Mouse (Mus musculus) hindbrain, embryonic 14.5 days (tissue): ENCODE results near the gene Sdhaf1. TPM values are rescaled to one million over a fixed set of nuclear protein-coding genes. Genes with fewer than 3 reads are reported as not detected.

Experiments used
- ATAC-seq: fragments of 200-750 bp; cut with Nextera tagmentation; 2 replicates; pipeline ENCODE4 v1.8.0; 2017; ENCODE audit warnings: moderate number of reproducible peaks, mild to moderate bottlenecking, moderate TSS enrichment, moderate library complexity; ENCODE audit not compliant: low FRiP score
- DNase-seq: peaks from one replicate; pipeline ENCODE4 v3.0.0-alpha.2; 2015; ENCODE audit warnings: low spot score
- H3K27ac ChIP-seq: fragments of 300-500 bp; sonication (generic); 2 replicates; pipeline ENCODE4 v1.5.1; 2014; ENCODE audit warnings: mild to moderate bottlenecking, moderate library complexity
- H3K27me3 ChIP-seq: fragments of 300-500 bp; sonication (generic); 2 replicates; pipeline ENCODE4 v1.6.1; 2014; ENCODE audit warnings: mild to moderate bottlenecking, low read length, mixed read lengths; ENCODE audit not compliant: control insufficient read depth, insufficient read depth
- H3K36me3 ChIP-seq: fragments of 300-500 bp; sonication (generic); replicated peaks from 2 replicates; pipeline ENCODE4 v1.6.1; 2014; ENCODE audit not compliant: control insufficient read depth, insufficient read depth
- H3K4me1 ChIP-seq: fragments of 300-500 bp; sonication (generic); replicated peaks from 2 replicates; pipeline ENCODE4 v1.6.1; 2014; ENCODE audit warnings: antibody characterized with exemption, low read length, mixed read lengths; ENCODE audit not compliant: control insufficient read depth, insufficient read depth
- H3K4me2 ChIP-seq: fragments of 300-500 bp; sonication (generic); replicated peaks from 2 replicates; pipeline ENCODE4 v1.6.1; 2014; ENCODE audit warnings: mild to moderate bottlenecking, moderate library complexity
- H3K4me3 ChIP-seq: fragments of 300-500 bp; sonication (generic); replicated peaks from 2 replicates; pipeline ENCODE4 v1.5.1; 2014; ENCODE audit warnings: mild to moderate bottlenecking, low read length
- H3K9ac ChIP-seq: fragments of 300-500 bp; sonication (generic); 2 replicates; pipeline ENCODE4 v1.6.1; 2014
- H3K9me3 ChIP-seq: fragments of 300-500 bp; sonication (generic); 2 replicates; pipeline ENCODE4 v1.6.1; 2016; ENCODE audit warnings: low read length; ENCODE audit not compliant: control insufficient read depth
- WGBS: fragments of 180-500 bp; shearing (Covaris S2); extraction: QIAGEN DNeasy Blood & Tissue Kit; methylation state at CpG from one replicate; pipeline ENCODE4 v1.1.7; 2014; 5-methylcytosine and 5-hydroxymethylcytosine counted together
- polyA plus RNA-seq: library from polyadenylated mRNA; unstranded; fragments of >200 nt; fragmentation: Nextera tagmentation; extraction: Ambion mirVana; gene quantifications from 2 replicates; pipeline ENCODE4 v1.2.1, GENCODE M21; 2014

Gene Sdhaf1
- polyA plus RNA-seq, 1 experiment from 2014 or later: 19.2 TPM

DNA sequence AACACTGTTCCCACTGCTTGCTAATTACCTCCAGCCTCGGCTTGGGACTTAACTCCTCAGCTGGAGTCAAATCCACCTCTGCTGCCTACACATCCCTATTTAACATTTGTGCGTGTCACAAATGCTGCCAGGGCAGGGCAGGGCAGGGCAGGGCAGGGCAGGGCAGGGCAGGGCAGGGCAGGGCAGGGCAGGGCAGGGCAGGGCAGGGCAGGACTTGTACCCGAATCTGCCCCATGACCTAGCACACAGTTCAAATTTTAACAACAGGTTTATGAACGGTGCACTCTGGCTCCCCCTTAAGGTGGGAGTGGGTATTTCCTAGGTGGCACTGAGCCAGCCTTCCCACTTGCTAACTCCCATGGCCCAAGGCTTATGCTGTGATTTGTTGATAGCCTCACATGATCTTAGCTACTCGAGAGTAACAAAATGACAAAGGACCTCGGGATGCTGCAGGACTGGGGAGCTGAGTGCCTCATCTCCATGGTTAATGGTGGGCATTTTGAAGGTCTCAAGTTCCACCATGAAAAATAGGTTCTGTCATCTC lies 29.7 kb upstream of the Sdhaf1 start:
- peaks cover 4% of the 10 kb centered on the region; the same call in 1 of the 2 replicates for H3K4me1 ChIP-seq
- H3K4me3 ChIP-seq: no peak overlapping the region
- H3K9me3 ChIP-seq: no peaks in the 10 kb centered on the region
- ATAC-seq: peak; percentile 65
- no peak overlapping the region for H3K4me2 ChIP-seq
- H3K36me3 ChIP-seq: peaks cover 29% of the 10 kb centered on the region
- DNase-seq: peak; percentile 79
- H3K27ac ChIP-seq: no peak overlapping the region
- H3K27me3 ChIP-seq: 0 out of 2 replicates have a peak, but pooled peaks cover 7% of the 10 kb centered on the region
- 13% methylated on average over 6 of the region's 6 CpGs for WGBS
- no peak overlapping the region for H3K9ac ChIP-seq

GRCm38 (mm10) chr7:30347828-30348227 lies 24.1 kb upstream of the Sdhaf1 start:
- Histone ChIP-seq H3K36me3 (no peaks in the 10 kb centered on the region), H3K4me1 (0 out of 2 replicates have a peak, but pooled peaks cover 5% of the 10 kb centered on the region), H3K9ac (no peak overlapping the region), H3K27ac (no peak overlapping the region), H3K27me3 (peaks cover 27% of the 10 kb centered on the region), H3K4me2 (peak overlapping the region; percentile 49), H3K4me3 (0 out of 2 replicates have a peak overlapping the region, but pooled peaks have one; percentile 3), H3K9me3 (no peaks in the 10 kb centered on the region)
- 2% methylated on average over 30 of the region's 30 CpGs for WGBS
- ATAC-seq (peak; percentile 83), DNase-seq (peak; percentile 87)

DNA sequence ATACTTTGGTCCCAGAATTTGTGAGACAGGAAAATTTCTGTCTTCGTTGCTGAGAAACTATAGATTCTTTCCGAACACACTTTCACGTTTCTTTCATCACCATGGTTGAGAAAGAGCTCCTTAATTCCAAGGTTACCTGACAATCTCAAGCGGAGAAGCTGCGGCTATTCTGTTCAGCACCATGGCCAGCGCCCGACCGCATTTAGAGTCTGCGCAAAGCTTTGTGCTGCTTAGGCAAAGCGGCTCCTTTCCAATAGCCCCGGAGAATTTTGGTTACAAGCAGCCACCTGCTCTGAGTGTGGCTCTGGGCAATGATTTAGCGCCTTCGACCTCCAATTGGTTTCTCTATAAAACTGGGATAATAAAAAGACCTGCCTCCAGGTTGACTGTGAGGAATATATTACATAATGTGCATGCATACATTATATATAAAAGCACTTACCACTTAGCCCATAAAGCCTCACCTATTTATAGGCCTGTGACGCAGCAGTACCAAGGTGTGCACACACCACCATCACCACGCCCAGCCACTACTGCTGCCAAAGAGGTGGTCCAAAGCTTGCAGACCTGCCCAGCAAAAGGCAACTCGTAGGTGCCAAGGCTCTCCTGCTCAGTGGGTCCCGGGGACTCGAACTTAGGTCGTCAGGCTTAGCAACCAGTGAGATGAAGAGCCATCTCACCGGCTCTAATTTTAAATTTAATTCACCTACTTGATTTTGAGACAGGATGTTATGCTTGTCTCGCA lies 23.1 kb upstream of the Sdhaf1 start:
- DNase-seq: peak; percentile 69
- Histone ChIP-seq H3K9me3 (no peaks in the 10 kb centered on the region), H3K4me1 (0 out of 2 replicates have a peak, but pooled peaks cover 5% of the 10 kb centered on the region), H3K4me3 (no peak overlapping the region), H3K27me3 (peaks cover 27% of the 10 kb centered on the region), H3K4me2 (no peak overlapping the region), H3K36me3 (no peaks in the 10 kb centered on the region), H3K27ac (no peak overlapping the region), H3K9ac (no peak overlapping the region)
- ATAC-seq: no peak
- 27% methylated on average over 21 of the region's 21 CpGs for WGBS

DNA sequence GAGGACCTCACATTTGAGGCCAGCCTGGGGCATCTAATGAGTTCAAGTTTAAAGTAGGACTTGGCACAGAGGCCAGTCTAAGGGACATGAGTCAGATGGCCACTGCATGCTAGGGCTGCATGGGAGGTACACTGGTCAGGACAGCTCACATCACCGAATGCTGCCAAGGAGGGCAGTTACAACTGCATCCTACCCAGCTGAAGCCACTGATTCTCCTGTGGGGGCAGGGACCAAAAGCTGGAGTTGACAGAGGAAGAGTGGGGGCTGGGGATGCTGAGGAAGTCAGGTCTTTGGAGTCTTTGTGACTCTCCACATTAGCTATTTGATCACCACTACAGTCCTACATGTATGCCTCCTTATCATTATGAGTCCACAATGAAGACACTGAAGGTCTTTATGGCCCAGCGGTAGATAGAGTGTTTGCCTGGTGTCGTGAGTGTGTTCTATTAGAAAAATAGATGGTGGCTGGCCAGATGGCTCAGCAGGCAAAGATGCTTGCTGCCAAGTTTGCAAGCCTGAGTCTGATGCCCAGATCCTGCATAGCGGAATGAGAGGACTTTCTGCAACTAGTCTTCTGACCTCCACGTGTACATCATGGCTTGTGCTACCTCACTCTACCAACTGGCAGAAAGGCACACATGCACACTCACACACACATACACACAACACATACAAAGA lies 15.9 kb upstream of the Sdhaf1 start:
- WGBS: 67% methylated on average over 5 of the region's 5 CpGs
- DNase-seq: no peak

GRCm38 (mm10) chr7:30336384-30336783 lies 12.7 kb upstream of the Sdhaf1 start:
- H3K9ac ChIP-seq: no peak overlapping the region
- H3K4me2 ChIP-seq: no peak overlapping the region
- peak; percentile 97 for DNase-seq
- H3K4me3 ChIP-seq: no peak overlapping the region
- H3K27ac ChIP-seq: no peak overlapping the region
- no peaks in the 10 kb centered on the region for H3K36me3 ChIP-seq
- WGBS: 2% methylated on average over 9 of the region's 9 CpGs
- peaks cover 13% of the 10 kb centered on the region; the same call in 1 of the 2 replicates for H3K4me1 ChIP-seq
- peaks cover 9% of the 10 kb centered on the region; the same call in 1 of the 2 replicates for H3K27me3 ChIP-seq
- no peaks in the 10 kb centered on the region for H3K9me3 ChIP-seq
- ATAC-seq: no peak

More for the DNA sequence above, 15.9 kb upstream of the Sdhaf1 start:
- Histone ChIP-seq H3K4me3 (no peak overlapping the region), H3K4me1 (no peaks in the 10 kb centered on the region), H3K4me2 (no peak overlapping the region), H3K9ac (no peak overlapping the region), H3K36me3 (no peaks in the 10 kb centered on the region), H3K9me3 (no peaks in the 10 kb centered on the region), H3K27ac (no peak overlapping the region), H3K27me3 (peaks cover 9% of the 10 kb centered on the region; the same call in 1 of the 2 replicates)
- ATAC-seq: no peak

DNA sequence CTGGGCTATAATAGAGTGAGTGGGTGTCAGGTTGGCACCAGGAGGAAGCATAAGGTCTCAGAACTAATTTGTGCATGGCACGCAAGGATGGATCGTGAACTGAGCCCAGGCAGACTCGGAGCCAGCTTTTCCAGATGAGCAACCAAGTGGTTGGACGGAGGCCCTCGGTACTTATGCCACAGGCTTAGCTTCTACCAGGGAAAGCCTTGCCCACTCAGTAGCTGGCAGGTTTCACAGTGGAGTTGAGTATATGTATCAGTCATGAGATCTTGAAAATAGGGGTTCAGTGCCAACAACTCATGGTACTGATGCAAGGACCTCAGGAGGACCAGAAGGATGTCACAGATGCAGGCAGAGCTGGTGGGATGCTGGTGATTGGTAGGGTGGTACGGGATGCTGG lies 12.0 kb upstream of the Sdhaf1 start:
- H3K27ac ChIP-seq: no peak overlapping the region
- no peak overlapping the region for H3K9ac ChIP-seq
- no peak overlapping the region for H3K4me2 ChIP-seq
- ATAC-seq (no peak), DNase-seq (no peak)
- no peaks in the 10 kb centered on the region for H3K9me3 ChIP-seq
- WGBS: 74% methylated on average over 6 of the region's 6 CpGs
- H3K36me3 ChIP-seq: no peaks in the 10 kb centered on the region
- H3K4me1 ChIP-seq: peaks cover 14% of the 10 kb centered on the region; the same call in 1 of the 2 replicates
- no peak overlapping the region for H3K4me3 ChIP-seq
- peaks cover 9% of the 10 kb centered on the region; the same call in 1 of the 2 replicates for H3K27me3 ChIP-seq

DNA sequence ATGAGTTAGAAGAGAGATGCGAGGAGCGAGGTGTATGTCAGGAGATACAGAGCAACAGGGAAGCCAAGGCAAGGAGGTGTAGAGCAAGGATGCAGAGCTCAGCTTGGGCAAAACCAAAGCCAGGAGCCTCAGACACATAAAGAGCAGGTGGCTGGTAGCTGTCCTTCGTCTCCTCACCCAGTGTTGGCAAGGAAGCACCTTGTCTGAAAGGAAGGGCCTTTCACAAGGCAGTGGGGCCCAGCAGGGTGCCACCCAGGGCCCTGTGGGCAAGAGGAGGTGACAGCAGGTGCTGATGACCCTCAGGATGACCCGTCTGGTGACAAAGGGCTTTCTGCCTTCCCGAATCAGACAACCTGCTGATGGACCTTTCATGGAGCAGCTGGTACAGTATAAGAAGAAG lies 10.9 kb upstream of the Sdhaf1 start:
- peaks cover 14% of the 10 kb centered on the region; the same call in 1 of the 2 replicates for H3K4me1 ChIP-seq
- ATAC-seq (no peak), DNase-seq (no peak)
- 0 out of 2 replicates have a peak overlapping the region, but pooled peaks have one; percentile 4 for H3K9ac ChIP-seq
- no peak overlapping the region for H3K27ac ChIP-seq
- H3K4me3 ChIP-seq: no peak overlapping the region
- no peak overlapping the region for H3K4me2 ChIP-seq
- WGBS: 62% methylated on average over 5 of the region's 5 CpGs
- H3K27me3 ChIP-seq: peaks cover 9% of the 10 kb centered on the region; the same call in 1 of the 2 replicates
- H3K9me3 ChIP-seq: no peaks in the 10 kb centered on the region
- no peaks in the 10 kb centered on the region for H3K36me3 ChIP-seq

DNA sequence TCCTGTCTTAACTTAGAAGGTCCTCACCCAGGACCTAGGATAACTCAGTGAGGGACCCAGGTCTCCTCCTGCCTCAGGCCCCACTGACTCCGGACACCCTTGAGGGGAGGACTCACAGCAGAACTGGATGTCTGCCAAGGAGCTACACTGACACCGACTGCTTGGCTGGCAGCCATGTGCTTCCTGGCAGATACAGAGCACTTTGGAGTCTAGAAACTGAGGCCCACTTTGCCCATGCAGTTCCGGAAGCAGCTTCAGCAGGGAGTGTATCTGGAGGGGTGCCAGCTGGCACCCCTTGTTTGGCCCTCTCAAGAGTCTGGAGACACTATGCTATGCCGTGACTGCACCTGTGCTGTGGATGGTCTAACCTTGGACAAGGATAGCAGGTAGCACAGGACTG lies 9.7 kb upstream of the Sdhaf1 start:
- no peaks in the 10 kb centered on the region for H3K36me3 ChIP-seq
- ATAC-seq: peak; percentile 28; the same call in 1 of the 2 replicates
- H3K9ac ChIP-seq: no peak overlapping the region
- no peaks in the 10 kb centered on the region for H3K9me3 ChIP-seq
- peak; percentile 70 for DNase-seq
- H3K4me1 ChIP-seq: peaks cover 14% of the 10 kb centered on the region; the same call in 1 of the 2 replicates
- H3K27ac ChIP-seq: peak overlapping the region; percentile 47; the same call in 1 of the 2 replicates
- WGBS: 40% methylated on average over 4 of the region's 4 CpGs
- H3K27me3 ChIP-seq: peaks cover 9% of the 10 kb centered on the region; the same call in 1 of the 2 replicates
- no peak overlapping the region for H3K4me2 ChIP-seq
- no peak overlapping the region for H3K4me3 ChIP-seq
